Mouse (Mus musculus) cerebellum, adult 2 months (tissue): ENCODE data around the gene Atp10b. TPM values are rescaled to one million over a fixed set of nuclear protein-coding genes. Genes with fewer than 3 reads are reported as not detected.

ENCODE experiments used
- DNase-seq, 2 experiments: peaks; one replicate each; pipeline ENCODE4 v3.0.0; 2021
- H3K27ac ChIP-seq: fragments of 200-500 bp; 2 replicates; pipeline ENCODE4 v1.5.1; 2012; ENCODE audit warnings: low read length, control low read depth, inconsistent platforms; ENCODE audit not compliant: insufficient read depth
- H3K27me3 ChIP-seq: fragments of 200-500 bp; 2 replicates; pipeline ENCODE4 v1.6.1; 2012; ENCODE audit warnings: inconsistent platforms, mild to moderate bottlenecking, low read length, moderate library complexity; ENCODE audit not compliant: control insufficient read depth, insufficient read depth
- H3K4me1 ChIP-seq: fragments of 200-500 bp; 2 replicates; pipeline ENCODE4 v1.6.1; 2011; ENCODE audit warnings: low read length; ENCODE audit not compliant: control insufficient read depth, insufficient read depth
- H3K4me3 ChIP-seq: fragments of 200-500 bp; replicated peaks from 2 replicates; pipeline ENCODE3; 2011; ENCODE audit warnings: mild to moderate bottlenecking, low read depth, low read length, control low read depth; ENCODE audit not compliant: insufficient read depth
- CTCF ChIP-seq: fragments of 200-500 bp; IDR thresholded peaks from 2 replicates; pipeline ENCODE4 v1.5.1; 2011; ENCODE audit warnings: low read depth, mild to moderate bottlenecking, control low read depth, low read length, moderate library complexity, borderline replicate concordance; ENCODE audit not compliant: insufficient read depth
- POLR2A ChIP-seq: fragments of 200-500 bp; IDR thresholded peaks from 2 replicates; pipeline ENCODE4 v1.6.1; 2011; ENCODE audit warnings: low read length, control low read depth, borderline replicate concordance; ENCODE audit not compliant: insufficient read depth
- WGBS: fragments of 180-500 bp; shearing (Covaris S2); methylation state at CpG from one replicate; pipeline ENCODE4 v1.1.7; 2018; 5-methylcytosine and 5-hydroxymethylcytosine counted together
- polyA plus RNA-seq: library from polyadenylated mRNA; depleted of rRNA; stranded (reverse); fragments of >200 nt; gene quantifications from 2 replicates; pipeline ENCODE4 v1.2.3, GENCODE M21; 2012

Gene Atp10b
- polyA plus RNA-seq, 1 experiment: 1.6 TPM

- H3K27ac ChIP-seq: no peak overlapping the region
- no peak for DNase-seq
- 63% methylated on average over 2 of the region's 2 CpGs for WGBS
- H3K27me3 ChIP-seq: no peaks in the 10 kb centered on the region
- no peak overlapping the region for H3K4me3 ChIP-seq
- TF ChIP-seq POLR2A (no peak), CTCF (no peak)
- 0 out of 2 replicates have a peak, but pooled peaks cover 3% of the 10 kb centered on the region for H3K4me1 ChIP-seq
These were observed 32.7 kb downstream of the Atp10b start for GRCm38 (mm10) chr11:43182401-43182800.

- Histone ChIP-seq H3K4me1 (0 out of 2 replicates have a peak, but pooled peaks cover 3% of the 10 kb centered on the region), H3K27ac (no peak overlapping the region), H3K4me3 (no peak overlapping the region), H3K27me3 (no peaks in the 10 kb centered on the region)
- WGBS: 21% methylated on average over 1 of the region's 1 CpGs
- TF ChIP-seq CTCF: no peak
- no peak for TF ChIP-seq POLR2A
- DNase-seq: peak in 1 of 2 experiments; percentile 60
These were observed 33.1 kb downstream of the Atp10b start for GRCm38 (mm10) chr11:43182816-43183215.

GRCm38 (mm10) chr11:43183457-43183856 lies 33.8 kb downstream of the Atp10b start:
- WGBS: 86% methylated on average over 4 of the region's 4 CpGs
- no peak for TF ChIP-seq POLR2A
- TF ChIP-seq CTCF: no peak
- no peak overlapping the region for H3K4me3 ChIP-seq

GRCm38 (mm10) chr11:43186291-43186690 lies 36.6 kb downstream of the Atp10b start:
- Histone ChIP-seq H3K27me3 (no peaks in the 10 kb centered on the region), H3K4me1 (0 out of 2 replicates have a peak, but pooled peaks cover 3% of the 10 kb centered on the region), H3K4me3 (no peak overlapping the region), H3K27ac (no peak overlapping the region)
- TF ChIP-seq CTCF: no peak
- no peak for TF ChIP-seq POLR2A
- WGBS: 80% methylated on average over 6 of the region's 6 CpGs
- no peak for DNase-seq

More at GRCm38 (mm10) chr11:43183457-43183856, 33.8 kb downstream of the Atp10b start:
- no peak overlapping the region for H3K27ac ChIP-seq
- H3K4me1 ChIP-seq: 0 out of 2 replicates have a peak, but pooled peaks cover 3% of the 10 kb centered on the region
- DNase-seq: no peak
- H3K27me3 ChIP-seq: no peaks in the 10 kb centered on the region

GRCm38 (mm10) chr11:43189817-43190593 lies 40.3 kb downstream of the Atp10b start:
- 92% methylated on average over 3 of the region's 3 CpGs for WGBS
- Histone ChIP-seq H3K27me3 (no peaks in the 10 kb centered on the region), H3K4me3 (no peak overlapping the region), H3K27ac (no peak overlapping the region), H3K4me1 (no peaks in the 10 kb centered on the region)
- TF ChIP-seq POLR2A (no peak), CTCF (no peak)
- no peak for DNase-seq

GRCm38 (mm10) chr11:43198811-43199210 lies 49.1 kb downstream of the Atp10b start:
- H3K4me3 ChIP-seq: no peak overlapping the region
- no peaks in the 10 kb centered on the region for H3K27me3 ChIP-seq
- no peak overlapping the region for H3K27ac ChIP-seq
- no peak for DNase-seq
- WGBS: 98% methylated on average over 2 of the region's 2 CpGs
- H3K4me1 ChIP-seq: no peaks in the 10 kb centered on the region
- TF ChIP-seq POLR2A (no peak), CTCF (no peak)

- Histone ChIP-seq H3K4me1 (no peaks in the 10 kb centered on the region), H3K4me3 (no peak overlapping the region), H3K27me3 (no peaks in the 10 kb centered on the region), H3K27ac (no peak overlapping the region)
- TF ChIP-seq POLR2A (no peak), CTCF (no peak)
- no peak for DNase-seq
These were observed 49.7 kb downstream of the Atp10b start for GRCm38 (mm10) chr11:43199358-43199757.

GRCm38 (mm10) chr11:43200089-43200488 lies 50.4 kb downstream of the Atp10b start:
- H3K4me3 ChIP-seq: no peak overlapping the region
- no peaks in the 10 kb centered on the region for H3K27me3 ChIP-seq
- no peaks in the 10 kb centered on the region for H3K4me1 ChIP-seq
- no peak overlapping the region for H3K27ac ChIP-seq
- no peak for TF ChIP-seq POLR2A
- TF ChIP-seq CTCF: no peak
- 99% methylated on average over 2 of the region's 2 CpGs for WGBS
- DNase-seq: no peak
